Mouse (Mus musculus) liver, postnatal 0 days (tissue): ENCODE data around the gene Chst11. TPM values are rescaled to one million over a fixed set of nuclear protein-coding genes. Genes with fewer than 3 reads are reported as not detected.

Experiments used
- ATAC-seq: fragments of 200-750 bp; cut with Nextera tagmentation; 2 replicates; pipeline ENCODE4 v1.8.0; 2017; ENCODE audit warnings: mild to moderate bottlenecking, moderate library complexity
- DNase-seq: peaks from one replicate; pipeline ENCODE4 v3.0.0-alpha.2; 2016
- H3K27ac ChIP-seq: fragments of 300-500 bp; sonication (generic); 2 replicates; pipeline ENCODE4 v1.5.1; 2014; ENCODE audit warnings: antibody characterized with exemption, moderate library complexity, mild to moderate bottlenecking, low read depth
- H3K27me3 ChIP-seq: fragments of 300-500 bp; sonication (generic); 2 replicates; pipeline ENCODE4 v1.6.1; 2014; ENCODE audit warnings: low read length, control low read depth, mixed read lengths; ENCODE audit not compliant: insufficient read depth
- H3K36me3 ChIP-seq: fragments of 300-500 bp; sonication (generic); replicated peaks from 2 replicates; pipeline ENCODE4 v1.6.1; 2014; ENCODE audit warnings: mild to moderate bottlenecking, control low read depth, low read length, moderate library complexity, mixed read lengths; ENCODE audit not compliant: insufficient read depth
- H3K4me1 ChIP-seq: fragments of 300-500 bp; sonication (generic); 2 replicates; pipeline ENCODE4 v1.6.1; 2014; ENCODE audit warnings: antibody characterized with exemption, mild to moderate bottlenecking, control low read depth; ENCODE audit not compliant: insufficient read depth
- H3K4me2 ChIP-seq: fragments of 300-500 bp; sonication (generic); 2 replicates; pipeline ENCODE4 v1.6.1; 2014; ENCODE audit warnings: low read depth, mild to moderate bottlenecking, low read length, moderate library complexity, mixed read lengths
- H3K4me3 ChIP-seq: fragments of 300-500 bp; sonication (generic); 2 replicates; pipeline ENCODE4 v1.5.1; 2014; ENCODE audit warnings: low read depth, low read length
- H3K9ac ChIP-seq: fragments of 300-500 bp; sonication (generic); replicated peaks from 2 replicates; pipeline ENCODE4 v1.6.1; 2014; ENCODE audit warnings: mild to moderate bottlenecking, moderate library complexity
- H3K9me3 ChIP-seq: fragments of 300-500 bp; sonication (generic); 2 replicates; pipeline ENCODE4 v1.6.1; 2016; ENCODE audit warnings: mild to moderate bottlenecking, control low read depth, low read length, mixed read lengths
- CTCF ChIP-seq: sonication (generic); IDR thresholded peaks from 2 replicates; pipeline ENCODE4 v1.5.1; 2016; ENCODE audit warnings: antibody characterized with exemption, low read depth
- EP300 ChIP-seq: IDR thresholded peaks from 2 replicates; pipeline ENCODE4 v1.6.1; 2016; ENCODE audit warnings: antibody characterized with exemption, low read depth, mild to moderate bottlenecking
- WGBS: fragments of 180-500 bp; shearing (Covaris S2); extraction: QIAGEN DNeasy Blood & Tissue Kit; methylation state at CpG from one replicate; pipeline ENCODE4 v1.1.7; 2014; ENCODE audit not compliant: insufficient replicate concordance; 5-methylcytosine and 5-hydroxymethylcytosine counted together
- polyA plus RNA-seq: library from polyadenylated mRNA; unstranded; fragments of >200 nt; fragmentation: Nextera tagmentation; extraction: Ambion mirVana; gene quantifications from 2 replicates; pipeline ENCODE4 v1.2.1, GENCODE M21; 2015

The Chst11 gene
- polyA plus RNA-seq, 1 experiment from 2014 or later: 0.40 TPM

DNA sequence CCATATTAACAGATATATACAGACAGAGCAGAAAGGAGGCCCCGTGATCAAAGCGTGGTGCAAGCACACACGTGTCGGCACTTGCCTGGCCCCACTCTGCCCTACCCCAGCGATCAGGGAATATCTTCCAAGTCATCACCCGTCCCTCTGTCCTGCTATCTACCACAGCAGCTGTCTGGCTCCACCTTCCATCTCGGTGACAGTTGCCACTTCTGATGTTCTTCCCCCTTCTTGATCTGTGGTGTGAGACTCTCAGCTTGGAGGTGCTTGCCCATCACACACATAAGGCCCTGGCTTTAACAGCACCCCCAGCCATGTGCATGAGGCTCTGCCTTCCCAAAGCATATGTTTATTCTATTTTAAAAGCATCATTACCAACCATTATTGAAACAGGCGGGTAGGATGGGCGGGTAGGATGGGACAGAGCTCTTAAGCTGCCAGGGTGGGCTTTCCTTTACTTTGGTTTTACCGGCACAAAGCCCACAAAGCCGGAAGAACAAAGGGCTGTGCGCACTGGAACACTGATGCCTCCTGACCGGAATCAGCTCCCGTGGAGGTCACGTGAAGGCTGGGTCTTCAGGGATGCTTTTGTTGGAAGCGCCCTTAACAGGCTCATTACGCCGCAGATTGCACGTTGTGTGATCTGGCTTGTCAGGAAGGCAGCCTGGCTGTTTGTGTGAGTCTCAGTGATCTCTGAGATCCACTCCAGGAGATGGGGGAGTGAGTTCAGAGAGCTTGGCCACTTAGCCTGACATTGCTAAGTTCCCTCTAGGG, 34.4 kb downstream of the Chst11 start:
- DNase-seq (peak; percentile 70), ATAC-seq (peak; percentile 91)
- Histone ChIP-seq H3K27me3 (no peaks in the 10 kb centered on the region), H3K36me3 (no peaks in the 10 kb centered on the region), H3K9me3 (peaks cover 5% of the 10 kb centered on the region; the same call in 1 of the 2 replicates), H3K4me3 (no peak overlapping the region), H3K4me2 (peak overlapping the region; percentile 64), H3K27ac (peak overlapping the region; percentile 85), H3K4me1 (peaks cover 26% of the 10 kb centered on the region), H3K9ac (no peak overlapping the region)
- WGBS: 50% methylated on average over 19 of the region's 19 CpGs
- TF ChIP-seq EP300 (peak; percentile 97), CTCF (no peak)

DNA sequence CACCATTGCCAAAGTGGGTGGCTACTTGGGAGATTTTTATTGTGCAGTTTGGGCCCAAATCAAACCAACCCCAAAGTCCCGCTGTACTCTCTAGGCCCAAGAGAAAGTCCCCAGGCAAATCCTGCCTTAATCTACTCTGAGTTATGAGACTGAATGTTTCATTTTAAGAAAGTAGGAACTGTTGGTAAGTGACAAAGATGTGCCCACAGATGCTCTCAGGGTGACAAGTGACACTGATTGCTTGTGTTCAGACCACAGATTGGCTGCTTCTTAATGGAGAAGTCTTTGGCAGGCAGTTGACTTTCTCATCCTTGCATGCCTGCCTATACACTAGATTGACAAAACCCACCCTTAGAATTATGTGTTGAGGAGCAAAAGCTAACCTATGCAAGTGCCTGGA, 37.3 kb downstream of the Chst11 start:
- no peaks in the 10 kb centered on the region for H3K36me3 ChIP-seq
- H3K27me3 ChIP-seq: no peaks in the 10 kb centered on the region
- peaks cover 22% of the 10 kb centered on the region for H3K4me1 ChIP-seq
- no peak for TF ChIP-seq CTCF
- TF ChIP-seq EP300: no peak
- no peak overlapping the region for H3K9ac ChIP-seq
- no peak overlapping the region for H3K4me3 ChIP-seq
- 96% methylated on average over 1 of the region's 1 CpGs for WGBS
- H3K4me2 ChIP-seq: no peak overlapping the region
- no peaks in the 10 kb centered on the region for H3K9me3 ChIP-seq
- ATAC-seq: no peak
- DNase-seq: no peak
- H3K27ac ChIP-seq: no peak overlapping the region

DNA sequence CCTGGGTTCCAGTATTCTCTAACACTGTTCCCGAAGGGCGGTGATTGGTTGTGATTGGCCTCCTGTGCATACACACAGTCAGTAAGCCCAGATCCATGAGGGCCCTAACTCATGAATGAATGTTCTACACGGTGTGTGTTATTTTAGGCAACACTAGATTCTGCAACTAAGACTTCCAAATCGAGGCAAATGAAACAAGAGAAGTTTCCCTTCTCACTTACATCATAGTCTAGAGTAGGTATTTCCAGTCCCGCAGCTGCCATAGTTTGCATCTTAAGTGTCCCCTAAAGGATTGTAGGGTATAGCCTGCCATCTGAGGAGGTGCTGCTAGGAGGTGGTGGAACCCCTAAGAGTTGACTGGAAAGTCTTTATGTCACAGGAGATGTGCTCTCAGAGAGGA, 40.9 kb downstream of the Chst11 start:
- ATAC-seq: no peak
- no peak for DNase-seq
- H3K9me3 ChIP-seq: no peaks in the 10 kb centered on the region
- no peak overlapping the region for H3K4me3 ChIP-seq
- H3K27ac ChIP-seq: no peak overlapping the region
- H3K4me1 ChIP-seq: peaks cover 7% of the 10 kb centered on the region
- H3K27me3 ChIP-seq: no peaks in the 10 kb centered on the region
- H3K4me2 ChIP-seq: no peak overlapping the region
- no peak overlapping the region for H3K9ac ChIP-seq
- TF ChIP-seq CTCF (no peak), EP300 (no peak)
- 85% methylated on average over 5 of the region's 5 CpGs for WGBS
- H3K36me3 ChIP-seq: no peaks in the 10 kb centered on the region

DNA sequence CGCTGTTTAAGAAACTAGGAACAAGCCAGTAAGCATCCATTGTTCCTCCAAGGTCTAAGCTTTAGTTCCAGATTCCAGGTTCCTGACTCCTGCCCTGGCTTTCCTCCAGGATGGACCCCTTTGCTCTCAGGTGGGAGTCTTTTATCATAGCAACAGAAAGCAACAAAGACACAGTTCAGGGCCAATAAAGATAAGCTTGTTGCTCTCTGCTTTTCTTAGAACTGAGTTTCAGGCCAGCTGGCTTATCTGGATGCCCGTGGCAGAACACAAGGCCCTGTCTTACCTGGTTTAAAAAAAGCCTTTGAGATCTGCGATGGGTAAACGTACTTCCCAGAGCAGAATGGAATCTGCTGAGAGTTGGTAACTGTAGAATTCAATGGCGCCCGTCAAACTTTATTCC, 42.4 kb downstream of the Chst11 start:
- H3K27ac ChIP-seq: no peak overlapping the region

DNA sequence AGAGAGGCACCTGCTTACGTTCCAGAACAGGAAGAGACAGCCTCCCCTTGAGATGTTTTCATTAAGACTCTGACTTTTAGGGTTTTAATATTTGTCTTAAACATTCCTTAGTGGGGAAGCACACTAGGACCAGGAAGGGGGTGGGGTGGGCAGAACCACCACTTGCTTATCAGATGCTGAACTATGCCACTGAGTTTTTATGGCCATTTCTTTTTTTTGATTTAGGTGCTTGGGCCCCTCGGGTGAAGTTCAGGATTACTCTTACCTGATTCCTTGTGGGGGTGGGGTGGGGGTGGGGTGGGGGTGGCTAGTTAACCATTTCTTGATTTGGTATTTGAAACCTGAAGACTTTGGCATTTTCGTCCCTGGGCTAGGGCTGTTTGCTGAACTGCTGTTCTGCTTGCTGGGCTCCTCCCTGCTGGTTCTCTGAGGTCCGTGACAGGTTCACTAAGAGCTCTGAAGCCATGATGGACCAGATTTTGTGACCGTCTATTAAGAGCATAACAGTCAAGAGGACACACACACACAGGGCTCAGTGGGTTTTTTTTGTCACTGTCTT, 44.9 kb downstream of the Chst11 start:
- Histone ChIP-seq H3K9ac (no peak overlapping the region), H3K4me3 (no peak overlapping the region), H3K36me3 (no peaks in the 10 kb centered on the region), H3K4me1 (peaks cover 11% of the 10 kb centered on the region), H3K4me2 (no peak overlapping the region), H3K27ac (no peak overlapping the region), H3K27me3 (no peaks in the 10 kb centered on the region), H3K9me3 (no peaks in the 10 kb centered on the region)
- no peak for TF ChIP-seq CTCF
- TF ChIP-seq EP300: no peak
- DNase-seq (no peak), ATAC-seq (no peak)
- 48% methylated on average over 5 of the region's 5 CpGs for WGBS

More for the DNA sequence above, 42.4 kb downstream of the Chst11 start:
- Histone ChIP-seq H3K9ac (no peak overlapping the region), H3K4me1 (peaks cover 11% of the 10 kb centered on the region), H3K4me3 (no peak overlapping the region), H3K4me2 (no peak overlapping the region), H3K9me3 (no peaks in the 10 kb centered on the region), H3K27me3 (no peaks in the 10 kb centered on the region), H3K36me3 (no peaks in the 10 kb centered on the region)
- ATAC-seq (no peak), DNase-seq (no peak)
- TF ChIP-seq EP300 (peak; percentile 44; the same call in 1 of the 2 replicates), CTCF (no peak)
- 64% methylated on average over 6 of the region's 6 CpGs for WGBS

DNA sequence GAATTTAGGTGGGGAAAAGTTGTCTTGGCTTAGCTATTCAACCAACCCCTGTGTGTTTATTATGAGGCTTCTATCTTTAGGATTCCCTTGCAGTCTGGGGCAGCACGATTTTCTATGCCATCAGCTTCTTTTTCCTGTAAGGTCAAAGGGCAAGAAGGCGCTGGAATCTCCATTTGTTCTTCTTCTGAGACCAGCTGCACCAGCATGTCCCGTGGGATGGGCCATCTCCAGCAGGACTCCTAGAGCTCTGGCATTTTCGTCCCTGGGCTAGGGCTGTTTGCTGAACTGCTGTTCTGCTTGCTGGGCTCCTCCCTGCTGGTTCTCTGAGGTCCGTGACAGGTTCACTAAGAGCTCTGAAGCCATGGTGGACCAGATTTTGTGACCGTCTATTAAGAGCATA, 45.6 kb downstream of the Chst11 start:
- Histone ChIP-seq H3K9me3 (no peaks in the 10 kb centered on the region), H3K4me1 (peaks cover 11% of the 10 kb centered on the region), H3K4me2 (no peak overlapping the region), H3K9ac (no peak overlapping the region), H3K4me3 (no peak overlapping the region), H3K27me3 (no peaks in the 10 kb centered on the region), H3K36me3 (no peaks in the 10 kb centered on the region), H3K27ac (no peak overlapping the region)
- DNase-seq (no peak), ATAC-seq (no peak)
- WGBS: 75% methylated on average over 6 of the region's 6 CpGs
- no peak for TF ChIP-seq CTCF
- TF ChIP-seq EP300: no peak
